Mouse (Mus musculus): Measurements from ENCODE around the gene Exoc6. TPM values are rescaled to one million over a fixed set of nuclear protein-coding genes. Genes with fewer than 3 reads are reported as not detected.

Exoc6 gene
- polyA plus RNA-seq, 1 experiment: 21.5 TPM

- no peak for DNase-seq (ENCODE audit: extremely low spot score in 1 of 2, low spot score in 1 of 2)
Observed at GRCm38 (mm10) chr19:37570966-37571718, 20.9 kb downstream of the Exoc6 start.

DNA sequence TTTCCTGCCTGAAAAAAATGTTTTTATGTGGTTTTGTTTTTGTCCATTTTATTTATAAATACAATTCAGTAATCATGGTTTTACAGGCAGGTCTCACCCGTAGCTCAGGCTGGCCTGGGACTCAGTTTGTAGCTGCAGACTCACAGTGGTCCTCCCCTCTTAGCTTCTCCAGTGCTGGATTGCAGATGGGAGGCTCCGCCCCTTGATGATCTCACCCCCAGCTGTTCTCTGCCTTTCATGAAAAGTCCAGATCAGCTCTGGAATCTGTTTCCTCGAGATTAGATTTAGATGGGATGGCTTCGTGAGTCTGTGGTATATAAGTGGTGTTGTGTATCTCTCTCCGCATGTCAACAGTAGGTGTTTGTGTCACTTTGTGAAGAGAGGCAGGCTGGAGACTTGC, 24.6 kb downstream of the Exoc6 start:
- DNase-seq (ENCODE audit: extremely low spot score in 1 of 2, low spot score in 1 of 2): peak in 1 of 2 experiments; percentile 13

DNA sequence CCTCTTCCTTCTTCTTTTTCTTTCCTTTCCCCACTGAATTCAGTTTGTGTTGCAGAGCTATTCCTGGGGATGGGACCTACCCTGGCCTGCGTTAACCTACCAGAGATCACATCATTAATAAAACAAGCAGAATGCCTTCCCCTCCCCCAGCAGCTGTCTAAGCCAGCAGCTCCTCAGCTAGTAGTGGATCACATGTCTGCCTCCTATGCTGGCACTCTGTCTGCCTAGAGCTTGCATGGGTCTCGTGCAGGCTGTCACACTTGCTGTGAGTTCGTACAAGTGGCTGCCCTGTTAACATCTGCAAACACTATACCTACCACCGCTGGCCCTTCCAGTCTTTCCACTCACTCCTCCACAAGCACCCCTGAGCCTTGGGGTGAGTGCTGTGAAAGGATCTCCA, 29.4 kb downstream of the Exoc6 start:
- DNase-seq (ENCODE audit: extremely low spot score in 1 of 2, low spot score in 1 of 2): no peak

- no peak for DNase-seq (ENCODE audit: extremely low spot score in 1 of 2, low spot score in 1 of 2)
Observed at GRCm38 (mm10) chr19:37580438-37580837, 30.2 kb downstream of the Exoc6 start.

DNA sequence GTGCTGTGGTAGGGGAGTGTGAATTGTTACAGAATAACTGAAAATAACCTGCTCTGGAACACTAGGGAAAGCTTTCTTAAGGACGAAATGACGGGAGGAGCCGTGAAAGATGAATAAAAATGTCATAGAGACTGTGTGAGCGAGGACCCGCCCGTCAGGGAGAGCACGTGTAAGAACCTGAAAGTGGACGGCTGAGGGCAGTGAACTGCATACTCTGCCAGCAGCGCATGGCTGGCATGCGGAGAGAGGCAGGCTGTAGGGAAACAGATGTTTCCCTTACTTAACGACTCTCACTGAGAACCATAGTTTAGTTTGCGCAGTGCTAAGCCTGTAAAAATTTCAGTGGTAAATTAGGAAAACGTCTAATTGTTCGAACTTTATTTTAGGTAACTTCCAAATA, 35.0 kb downstream of the Exoc6 start:
- DNase-seq (ENCODE audit: extremely low spot score in 1 of 2, low spot score in 1 of 2): no peak

DNA sequence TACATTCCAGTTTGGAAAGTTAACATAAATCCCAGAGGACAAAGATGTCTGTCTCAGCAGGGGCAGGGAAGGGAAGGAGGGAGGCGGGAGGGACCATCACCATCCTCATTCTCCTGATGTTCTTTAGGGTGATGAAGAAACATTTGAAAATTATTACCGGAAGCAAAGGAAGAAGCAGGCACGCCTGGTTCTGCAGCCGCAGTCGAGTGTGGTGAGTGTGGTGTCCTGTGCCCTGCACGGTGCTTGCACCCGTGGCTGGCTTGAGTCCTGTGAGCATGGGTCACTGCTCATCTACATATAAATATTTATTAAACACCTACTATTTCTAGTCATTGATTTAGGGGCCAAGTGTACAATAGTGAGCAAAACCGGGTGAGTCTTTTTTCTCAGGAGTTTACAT, 35.5 kb downstream of the Exoc6 start:
- no peak for DNase-seq (ENCODE audit: extremely low spot score in 1 of 2, low spot score in 1 of 2)

GRCm38 (mm10) chr19:37590544-37590943, 40.3 kb downstream of the Exoc6 start:
- DNase-seq (ENCODE audit: extremely low spot score in 1 of 2, low spot score in 1 of 2): no peak

DNA sequence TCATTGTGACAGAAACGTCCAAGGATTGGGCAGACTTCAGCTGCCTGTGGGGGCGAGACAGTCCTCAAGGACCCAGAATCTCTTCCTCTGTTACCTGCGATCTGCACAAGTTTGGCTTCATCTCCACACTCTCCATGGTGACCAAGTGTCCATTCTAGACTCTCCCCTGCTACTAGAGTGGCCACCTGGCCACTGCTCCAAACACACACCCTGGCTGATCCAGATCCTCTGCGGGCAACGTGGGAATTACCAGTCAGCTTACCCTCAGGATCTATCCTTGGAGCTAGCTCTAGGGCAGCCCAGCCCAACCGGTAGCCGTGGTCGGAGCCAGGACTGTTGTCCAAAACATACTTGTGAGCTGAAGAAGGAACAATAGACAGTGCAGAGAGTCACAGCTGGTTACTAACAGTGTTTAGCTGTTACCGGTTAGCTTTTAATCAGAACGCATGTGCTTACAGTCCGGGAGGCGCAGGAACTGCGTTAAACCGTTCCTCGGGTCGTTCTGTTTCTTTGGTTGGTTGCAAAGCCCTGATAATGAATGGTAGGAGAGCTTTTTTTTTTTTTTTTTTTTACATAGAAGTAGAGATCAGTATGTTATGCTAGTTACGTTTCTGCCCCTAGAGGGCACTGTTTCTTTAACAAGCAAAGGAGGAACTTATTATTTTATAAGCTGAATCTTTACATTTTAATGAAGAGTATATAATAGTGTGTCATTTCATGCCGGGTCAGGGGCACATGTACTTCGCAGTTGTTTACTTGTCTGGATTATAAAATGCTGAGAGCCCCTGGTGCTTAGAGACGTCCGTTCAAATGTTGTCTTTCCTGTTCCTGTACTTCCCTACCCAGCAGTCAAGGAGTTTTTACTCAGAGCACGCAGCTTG, 52.0 kb downstream of the Exoc6 start:
- DNase-seq (ENCODE audit: extremely low spot score in 1 of 2, low spot score in 1 of 2): peak in 1 of 2 experiments; percentile 81

- no peak for DNase-seq (ENCODE audit: extremely low spot score in 1 of 2, low spot score in 1 of 2)
Observed at GRCm38 (mm10) chr19:37609991-37610390, 59.8 kb downstream of the Exoc6 start.

- DNase-seq (ENCODE audit: extremely low spot score in 1 of 2, low spot score in 1 of 2): no peak
Observed at GRCm38 (mm10) chr19:37612893-37613292, 62.7 kb downstream of the Exoc6 start.

GRCm38 (mm10) chr19:37615039-37615630, 64.9 kb downstream of the Exoc6 start:
- DNase-seq (ENCODE audit: extremely low spot score in 1 of 2, low spot score in 1 of 2): no peak

DNA sequence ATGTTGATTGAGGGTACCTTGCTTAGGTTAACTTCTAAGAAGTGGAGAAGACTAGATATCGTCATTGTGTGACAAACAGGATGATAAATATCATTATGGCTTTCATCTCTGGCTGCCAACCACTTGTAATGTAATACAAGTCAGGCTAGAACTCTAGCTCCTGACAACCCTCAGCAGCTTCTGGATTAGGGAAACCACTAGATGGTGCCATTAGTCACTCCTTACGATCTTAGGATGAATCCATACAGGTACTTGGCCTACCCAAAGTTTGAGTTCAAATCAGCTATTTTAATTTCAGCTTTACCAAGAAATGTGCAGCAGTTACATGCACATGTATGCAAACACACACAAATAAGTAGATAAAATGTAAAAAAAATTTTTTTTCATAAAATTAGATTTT, 97.8 kb downstream of the Exoc6 start:
- peak in 1 of 2 experiments; percentile 38 for DNase-seq (ENCODE audit: extremely low spot score in 1 of 2, low spot score in 1 of 2)

DNA sequence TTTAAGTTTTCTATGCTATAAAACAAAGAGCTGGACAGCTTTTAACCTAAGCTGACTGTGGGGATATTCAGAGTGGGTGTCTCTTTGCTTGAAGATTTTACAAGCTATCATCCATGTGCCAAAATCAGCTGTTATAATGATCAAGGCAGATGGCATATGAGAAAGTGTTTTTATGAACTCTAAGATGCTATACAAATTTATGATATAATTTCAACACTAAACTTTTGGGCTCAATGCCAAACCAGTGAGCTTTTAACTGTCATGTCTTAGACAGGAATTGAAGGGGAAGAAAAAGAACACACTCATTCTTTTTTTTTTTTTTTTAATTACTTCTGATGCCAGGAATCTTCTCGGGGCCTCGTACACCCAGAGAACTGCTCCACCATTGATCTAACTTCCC, 100.3 kb downstream of the Exoc6 start:
- DNase-seq (ENCODE audit: extremely low spot score in 1 of 2, low spot score in 1 of 2): peak in 1 of 2 experiments; percentile 51

GRCm38 (mm10) chr19:37654012-37654411, 103.8 kb downstream of the Exoc6 start:
- no peak for DNase-seq (ENCODE audit: extremely low spot score in 1 of 2, low spot score in 1 of 2)

DNA sequence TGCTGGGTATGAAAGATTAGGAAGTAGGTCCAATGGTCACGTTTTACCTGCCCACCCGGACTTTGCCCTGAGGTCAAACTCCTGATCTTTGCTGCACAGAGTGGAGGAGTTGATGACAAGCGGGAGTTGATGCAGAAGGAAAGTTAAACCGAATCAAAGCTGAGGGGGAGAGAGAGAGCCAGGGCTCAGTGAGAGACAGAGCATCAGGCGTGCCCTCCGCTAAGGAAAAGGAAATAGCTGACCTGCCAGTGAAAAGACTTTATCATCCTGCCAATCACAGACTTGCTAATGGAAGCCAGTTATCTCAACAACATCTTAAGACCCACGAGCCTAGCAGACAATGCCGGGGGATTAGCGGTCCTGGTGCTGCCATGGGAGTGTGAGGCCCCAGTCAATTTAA, 106.2 kb downstream of the Exoc6 start:
- DNase-seq (ENCODE audit: extremely low spot score in 1 of 2, low spot score in 1 of 2): no peak

GRCm38 (mm10) chr19:37665256-37665655, 115.0 kb downstream of the Exoc6 start:
- no peak for DNase-seq (ENCODE audit: extremely low spot score in 1 of 2, low spot score in 1 of 2)

DNA sequence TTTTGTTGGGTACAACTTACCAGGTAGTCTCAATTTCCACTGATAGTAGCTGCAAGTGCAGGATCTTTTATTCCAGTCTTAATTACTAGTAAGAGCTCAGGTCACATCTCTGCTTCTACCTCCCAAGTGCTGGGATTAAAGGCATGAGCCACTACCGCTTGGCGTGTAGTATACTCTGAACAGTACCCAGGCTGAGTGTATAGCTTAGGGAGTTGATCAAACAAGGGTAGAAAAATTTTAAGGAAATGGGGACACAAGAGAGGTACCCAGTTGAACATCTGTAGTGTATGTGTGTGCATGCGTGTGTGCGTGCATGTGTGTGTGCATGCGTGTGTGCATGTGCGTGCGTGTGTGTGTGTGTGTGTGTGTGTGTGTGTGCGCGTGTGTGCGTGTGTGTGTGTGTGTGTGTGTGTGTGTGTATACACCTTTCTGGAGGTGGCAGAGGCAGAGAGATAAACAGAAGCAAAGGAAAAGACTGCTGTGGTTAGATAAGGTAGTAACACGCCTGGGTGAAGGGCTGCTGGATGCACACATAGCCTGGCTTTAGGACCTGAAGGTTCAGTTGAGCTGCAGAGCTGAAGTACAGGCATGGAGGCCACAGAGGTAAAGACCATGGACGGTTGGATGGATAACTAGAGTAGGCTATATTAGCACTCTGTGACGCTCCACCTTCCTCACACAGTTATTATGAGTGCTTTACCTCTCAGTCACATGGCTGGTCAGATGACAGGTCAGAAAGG, 117.8 kb downstream of the Exoc6 start:
- no peak for DNase-seq (ENCODE audit: extremely low spot score in 1 of 2, low spot score in 1 of 2)

GRCm38 (mm10) chr19:37668657-37669056, 118.4 kb downstream of the Exoc6 start:
- DNase-seq (ENCODE audit: extremely low spot score in 1 of 2, low spot score in 1 of 2): no peak

DNA sequence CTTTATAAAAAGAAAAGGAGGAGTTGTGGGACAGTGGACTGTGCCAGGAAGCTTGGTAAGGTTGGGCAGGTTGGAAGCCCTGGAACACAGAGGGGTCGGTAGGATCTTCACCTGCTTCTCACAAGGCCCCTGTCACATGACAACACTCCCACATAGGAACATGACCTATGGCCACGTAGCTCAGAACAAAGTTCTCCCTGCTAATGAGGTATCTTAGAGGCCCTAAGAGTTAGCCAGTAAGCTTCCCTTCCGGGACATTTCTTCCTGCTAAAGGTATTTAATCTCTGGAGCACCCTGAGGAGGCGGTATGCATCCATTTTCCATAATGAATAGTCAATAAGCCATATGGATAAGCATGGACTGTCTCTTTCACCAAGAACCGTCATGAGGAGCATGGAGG, 119.3 kb downstream of the Exoc6 start:
- DNase-seq (ENCODE audit: extremely low spot score in 1 of 2, low spot score in 1 of 2): no peak

DNA sequence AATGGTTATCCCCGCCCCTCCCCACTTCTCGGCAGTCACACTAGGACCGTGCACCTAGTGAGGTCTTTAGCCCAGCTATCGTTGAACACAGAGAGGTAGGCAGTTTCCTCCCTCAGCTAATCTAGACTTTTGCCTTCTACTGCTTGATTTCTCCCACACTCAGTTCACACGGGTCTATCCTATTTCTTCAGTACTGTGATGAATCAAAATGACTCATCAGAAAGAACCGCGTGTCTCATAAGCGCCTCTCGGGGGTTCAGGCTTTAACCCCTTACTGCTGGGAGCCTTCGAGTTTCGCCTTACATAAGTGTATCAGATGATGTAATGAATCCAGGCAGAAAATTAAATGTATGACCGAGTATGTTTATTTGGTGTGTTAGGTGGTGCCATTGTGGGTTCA, 123.2 kb downstream of the Exoc6 start:
- peak in 1 of 2 experiments; percentile 26 for DNase-seq (ENCODE audit: extremely low spot score in 1 of 2, low spot score in 1 of 2)

GRCm38 (mm10) chr19:37685281-37685680, 135.1 kb downstream of the Exoc6 start, which contains the start of gene Cyp26c1:
TSS of gene Cyp26c1 (plus strand) at chr19:37685581.
- no peak for DNase-seq (ENCODE audit: extremely low spot score in 1 of 2, low spot score in 1 of 2)
